Mouse (Mus musculus) hindbrain, embryonic 14.5 days (tissue): Measurements from ENCODE around the gene Zfp710. TPM values are rescaled to one million over a fixed set of nuclear protein-coding genes. Genes with fewer than 3 reads are reported as not detected.

ENCODE experiments used
- ATAC-seq: fragments of 200-750 bp; cut with Nextera tagmentation; 2 replicates; pipeline ENCODE4 v1.8.0; 2017; ENCODE audit warnings: moderate number of reproducible peaks, mild to moderate bottlenecking, moderate TSS enrichment, moderate library complexity; ENCODE audit not compliant: low FRiP score
- DNase-seq: peaks from one replicate; pipeline ENCODE4 v3.0.0-alpha.2; 2015; ENCODE audit warnings: low spot score
- H3K27ac ChIP-seq: fragments of 300-500 bp; sonication (generic); 2 replicates; pipeline ENCODE4 v1.5.1; 2014; ENCODE audit warnings: mild to moderate bottlenecking, moderate library complexity
- H3K27me3 ChIP-seq: fragments of 300-500 bp; sonication (generic); 2 replicates; pipeline ENCODE4 v1.6.1; 2014; ENCODE audit warnings: mild to moderate bottlenecking, low read length, mixed read lengths; ENCODE audit not compliant: control insufficient read depth, insufficient read depth
- H3K36me3 ChIP-seq: fragments of 300-500 bp; sonication (generic); replicated peaks from 2 replicates; pipeline ENCODE4 v1.6.1; 2014; ENCODE audit not compliant: control insufficient read depth, insufficient read depth
- H3K4me1 ChIP-seq: fragments of 300-500 bp; sonication (generic); replicated peaks from 2 replicates; pipeline ENCODE4 v1.6.1; 2014; ENCODE audit warnings: antibody characterized with exemption, low read length, mixed read lengths; ENCODE audit not compliant: control insufficient read depth, insufficient read depth
- H3K4me2 ChIP-seq: fragments of 300-500 bp; sonication (generic); replicated peaks from 2 replicates; pipeline ENCODE4 v1.6.1; 2014; ENCODE audit warnings: mild to moderate bottlenecking, moderate library complexity
- H3K4me3 ChIP-seq: fragments of 300-500 bp; sonication (generic); replicated peaks from 2 replicates; pipeline ENCODE4 v1.5.1; 2014; ENCODE audit warnings: mild to moderate bottlenecking, low read length
- H3K9ac ChIP-seq: fragments of 300-500 bp; sonication (generic); 2 replicates; pipeline ENCODE4 v1.6.1; 2014
- H3K9me3 ChIP-seq: fragments of 300-500 bp; sonication (generic); 2 replicates; pipeline ENCODE4 v1.6.1; 2016; ENCODE audit warnings: low read length; ENCODE audit not compliant: control insufficient read depth
- WGBS: fragments of 180-500 bp; shearing (Covaris S2); extraction: QIAGEN DNeasy Blood & Tissue Kit; methylation state at CpG from one replicate; pipeline ENCODE4 v1.1.7; 2014; 5-methylcytosine and 5-hydroxymethylcytosine counted together
- polyA plus RNA-seq: library from polyadenylated mRNA; unstranded; fragments of >200 nt; fragmentation: Nextera tagmentation; extraction: Ambion mirVana; gene quantifications from 2 replicates; pipeline ENCODE4 v1.2.1, GENCODE M21; 2014

Zfp710 gene
- polyA plus RNA-seq, 1 experiment from 2014 or later = 17.5 TPM

DNA sequence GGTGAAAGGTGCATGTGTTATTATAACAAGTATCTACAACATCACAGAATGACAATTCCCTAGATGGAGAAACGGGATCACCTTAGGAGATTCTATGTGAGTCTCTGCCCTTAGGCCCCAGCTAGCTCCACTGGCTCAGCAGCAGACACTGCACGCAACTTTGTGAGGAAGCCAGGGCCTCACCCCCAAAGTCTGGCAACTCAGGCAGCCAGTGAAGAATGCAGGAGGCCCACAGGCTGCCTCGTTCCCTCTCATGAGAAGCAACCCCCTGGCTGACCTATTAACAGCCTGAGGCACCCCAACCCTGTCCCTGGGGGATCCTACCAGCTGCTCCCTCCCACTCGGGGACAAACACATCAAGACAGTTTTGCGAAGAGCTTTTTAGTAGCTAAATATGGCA, 69.9 kb downstream of the Zfp710 start:
- H3K27ac ChIP-seq = no peak overlapping the region
- no peak for ATAC-seq

DNA sequence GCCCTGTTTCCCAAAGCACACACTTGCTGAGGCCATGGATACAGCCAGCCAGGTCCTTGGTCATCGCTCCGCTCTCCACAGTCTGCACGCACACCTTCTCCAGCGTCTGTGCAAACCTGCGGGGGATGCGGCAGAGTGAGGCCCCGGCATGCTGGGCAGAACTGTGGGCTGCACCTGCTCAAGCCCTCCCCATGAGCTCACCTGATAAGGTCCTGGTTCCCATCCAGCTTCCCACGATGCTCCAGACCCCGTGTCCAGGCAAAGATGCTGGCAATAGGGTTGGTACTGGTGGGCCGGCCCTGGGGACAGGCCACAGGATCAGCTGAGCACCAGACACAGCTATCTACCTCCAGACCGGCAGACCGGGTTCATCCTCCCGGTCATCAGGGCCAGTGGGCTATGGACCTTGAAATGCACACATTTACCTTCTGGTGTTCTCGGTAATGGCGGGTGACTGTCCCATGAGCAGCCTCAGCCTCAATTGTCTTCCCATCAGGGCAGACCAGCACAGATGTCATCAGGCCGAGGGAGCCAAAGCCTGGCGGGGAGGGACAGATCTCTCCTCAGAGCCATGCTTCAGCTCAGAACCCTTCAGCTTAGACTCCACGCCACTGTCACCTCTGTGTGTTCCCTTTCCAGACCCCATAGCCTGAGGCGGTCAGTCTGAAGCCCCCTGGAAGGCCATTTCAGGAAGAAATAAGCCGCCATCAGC, 71.1 kb downstream of the Zfp710 start:
- H3K4me2 ChIP-seq = no peak overlapping the region
- WGBS = 90% methylated on average over 20 of the region's 20 CpGs
- H3K36me3 ChIP-seq = peaks cover 100% of the 10 kb centered on the region
- no peak overlapping the region for H3K4me3 ChIP-seq
- no peaks in the 10 kb centered on the region for H3K27me3 ChIP-seq
- no peaks in the 10 kb centered on the region for H3K9me3 ChIP-seq
- H3K27ac ChIP-seq = no peak overlapping the region
- ATAC-seq (no peak), DNase-seq (no peak)
- no peaks in the 10 kb centered on the region; the same call in 1 of the 2 replicates for H3K4me1 ChIP-seq
- no peak overlapping the region for H3K9ac ChIP-seq

More for the DNA sequence above, 69.9 kb downstream of the Zfp710 start:
- DNase-seq = no peak
- Histone ChIP-seq H3K4me1 (no peaks in the 10 kb centered on the region; the same call in 1 of the 2 replicates), H3K9me3 (no peaks in the 10 kb centered on the region), H3K36me3 (peaks cover 100% of the 10 kb centered on the region), H3K4me2 (no peak overlapping the region), H3K4me3 (no peak overlapping the region), H3K9ac (no peak overlapping the region), H3K27me3 (no peaks in the 10 kb centered on the region)
- 70% methylated on average over 5 of the region's 5 CpGs for WGBS

DNA sequence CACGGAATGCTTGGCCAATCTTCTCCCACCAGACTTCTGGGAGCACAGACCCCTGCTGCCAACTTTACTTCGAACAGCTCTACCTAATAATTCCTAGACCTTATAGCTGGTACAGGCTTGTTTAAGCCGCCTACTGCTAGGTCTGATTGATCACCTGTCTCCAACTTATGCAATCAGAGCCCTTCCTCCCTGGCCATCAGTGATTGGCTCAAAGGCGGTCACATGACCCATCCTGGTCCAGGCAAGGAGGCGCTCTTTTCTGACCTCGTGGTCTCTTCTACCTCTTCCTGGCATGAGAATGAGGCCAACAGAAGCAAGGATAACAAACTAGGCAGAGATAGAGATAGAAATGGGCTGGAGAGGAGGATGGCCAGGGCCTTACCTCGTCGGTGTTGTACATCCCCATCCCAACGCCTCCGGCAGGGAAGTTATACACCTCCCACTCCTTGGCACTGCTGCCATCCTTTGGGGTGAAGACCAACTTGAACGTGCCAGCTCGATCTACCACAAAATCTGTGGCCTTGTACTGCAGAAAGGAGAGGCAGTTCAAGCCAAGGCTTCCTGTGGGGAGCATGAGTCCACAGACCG, 73.9 kb downstream of the Zfp710 start:
- no peaks in the 10 kb centered on the region; the same call in 1 of the 2 replicates for H3K4me1 ChIP-seq
- no peak overlapping the region for H3K9ac ChIP-seq
- H3K36me3 ChIP-seq = peaks cover 98% of the 10 kb centered on the region
- no peaks in the 10 kb centered on the region for H3K9me3 ChIP-seq
- WGBS = 94% methylated on average over 13 of the region's 13 CpGs
- no peak for DNase-seq
- no peak overlapping the region for H3K27ac ChIP-seq
- H3K4me2 ChIP-seq = no peak overlapping the region
- no peak overlapping the region for H3K4me3 ChIP-seq
- ATAC-seq = no peak
- H3K27me3 ChIP-seq = no peaks in the 10 kb centered on the region

DNA sequence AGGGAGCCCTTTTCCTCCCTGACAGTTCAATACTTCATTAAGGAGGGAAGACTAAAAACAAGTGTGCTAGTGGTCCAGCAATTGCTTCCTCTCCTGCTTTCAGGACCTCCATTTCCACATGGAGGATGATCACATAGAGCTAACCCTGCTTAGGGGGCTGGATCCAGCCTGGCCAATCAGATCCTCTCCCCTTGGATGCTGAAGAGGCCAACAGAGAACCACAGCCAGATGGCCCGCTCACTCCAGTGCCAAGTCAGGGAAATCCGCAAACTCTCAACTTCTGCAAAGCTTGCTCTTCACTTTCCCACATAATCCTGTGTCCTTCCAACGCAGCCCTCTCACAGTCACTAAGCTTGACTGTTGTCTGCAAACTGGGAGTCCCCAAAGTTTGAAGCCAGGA, 78.7 kb downstream of the Zfp710 start:
- ATAC-seq (no peak), DNase-seq (no peak)
- H3K4me3 ChIP-seq = no peak overlapping the region
- H3K36me3 ChIP-seq = peaks cover 55% of the 10 kb centered on the region
- WGBS = 83% methylated on average over 3 of the region's 3 CpGs
- H3K4me2 ChIP-seq = no peak overlapping the region
- H3K9me3 ChIP-seq = no peaks in the 10 kb centered on the region
- no peaks in the 10 kb centered on the region for H3K4me1 ChIP-seq
- H3K9ac ChIP-seq = no peak overlapping the region
- H3K27me3 ChIP-seq = no peaks in the 10 kb centered on the region
- no peak overlapping the region for H3K27ac ChIP-seq

DNA sequence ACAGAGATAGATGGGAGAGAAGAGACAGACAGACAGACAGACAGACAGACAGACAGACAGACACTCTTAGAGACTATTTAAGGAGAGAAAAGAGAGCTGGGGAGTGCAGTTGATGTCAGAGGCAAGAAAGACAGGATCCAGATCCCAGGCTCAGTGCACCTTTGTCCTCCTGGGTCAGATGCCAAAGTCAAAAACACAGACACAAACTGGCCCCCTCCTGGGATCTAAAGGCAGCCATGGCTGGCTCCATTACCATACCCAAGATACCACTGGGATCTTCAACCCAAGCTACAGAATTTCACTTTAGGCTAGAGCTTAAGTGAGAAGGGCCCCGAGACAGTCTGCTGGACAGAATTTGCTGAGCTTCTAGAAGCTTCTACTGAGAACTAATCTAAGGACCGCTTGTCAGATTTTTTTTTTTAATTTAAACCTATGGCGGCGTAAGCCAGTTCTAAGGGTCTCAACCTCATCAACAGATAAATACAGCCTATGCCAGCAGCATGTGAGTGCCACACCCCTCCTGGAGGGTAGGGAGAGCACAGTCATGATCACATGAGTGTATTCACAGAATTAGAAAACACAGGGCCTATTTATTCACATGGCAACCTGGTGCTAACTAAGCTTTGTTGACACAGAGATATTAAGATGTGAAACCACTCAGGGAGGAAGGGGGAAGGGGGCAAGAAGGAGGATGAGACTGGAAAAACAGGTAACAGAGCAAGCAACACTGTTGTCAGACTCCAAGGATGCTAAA, 81.2 kb downstream of the Zfp710 start:
- H3K4me2 ChIP-seq = no peak overlapping the region
- WGBS = 96% methylated on average over 4 of the region's 4 CpGs

DNA sequence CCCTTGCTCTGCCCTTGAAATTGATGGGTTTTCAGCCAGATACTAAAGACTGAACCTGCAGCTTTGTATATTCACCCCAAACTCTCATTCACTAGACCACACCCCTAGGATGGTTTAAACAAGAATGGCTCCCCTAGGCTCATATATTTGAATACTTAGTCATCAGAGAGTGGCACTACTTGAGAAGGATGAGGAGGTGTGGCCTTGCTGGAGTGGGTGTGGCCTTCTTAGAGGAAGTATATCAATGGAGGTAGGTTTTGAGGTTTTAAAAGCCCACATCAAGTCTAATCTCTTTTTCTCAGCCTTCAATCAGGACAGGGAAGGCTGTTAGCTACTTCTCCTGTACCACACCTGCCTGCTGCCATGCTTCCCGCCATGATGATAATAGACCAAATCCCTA, 81.8 kb downstream of the Zfp710 start:
- H3K4me1 ChIP-seq = peaks cover 7% of the 10 kb centered on the region; the same call in 1 of the 2 replicates
- H3K27me3 ChIP-seq = no peaks in the 10 kb centered on the region
- ATAC-seq = no peak
- no peak overlapping the region for H3K27ac ChIP-seq
- DNase-seq = no peak
- H3K4me2 ChIP-seq = no peak overlapping the region
- peaks cover 35% of the 10 kb centered on the region for H3K36me3 ChIP-seq
- H3K9me3 ChIP-seq = no peaks in the 10 kb centered on the region
- no peak overlapping the region for H3K4me3 ChIP-seq
- 100% methylated on average over 1 of the region's 1 CpGs for WGBS
- no peak overlapping the region for H3K9ac ChIP-seq

More for the DNA sequence above, 81.2 kb downstream of the Zfp710 start:
- H3K4me1 ChIP-seq = 0 out of 2 replicates have a peak, but pooled peaks cover under 1% of the 10 kb centered on the region
- peaks cover 42% of the 10 kb centered on the region for H3K36me3 ChIP-seq
- H3K9ac ChIP-seq = no peak overlapping the region
- no peak overlapping the region for H3K27ac ChIP-seq
- DNase-seq = no peak
- no peak for ATAC-seq
- no peaks in the 10 kb centered on the region for H3K9me3 ChIP-seq
- no peaks in the 10 kb centered on the region for H3K27me3 ChIP-seq
- no peak overlapping the region for H3K4me3 ChIP-seq

DNA sequence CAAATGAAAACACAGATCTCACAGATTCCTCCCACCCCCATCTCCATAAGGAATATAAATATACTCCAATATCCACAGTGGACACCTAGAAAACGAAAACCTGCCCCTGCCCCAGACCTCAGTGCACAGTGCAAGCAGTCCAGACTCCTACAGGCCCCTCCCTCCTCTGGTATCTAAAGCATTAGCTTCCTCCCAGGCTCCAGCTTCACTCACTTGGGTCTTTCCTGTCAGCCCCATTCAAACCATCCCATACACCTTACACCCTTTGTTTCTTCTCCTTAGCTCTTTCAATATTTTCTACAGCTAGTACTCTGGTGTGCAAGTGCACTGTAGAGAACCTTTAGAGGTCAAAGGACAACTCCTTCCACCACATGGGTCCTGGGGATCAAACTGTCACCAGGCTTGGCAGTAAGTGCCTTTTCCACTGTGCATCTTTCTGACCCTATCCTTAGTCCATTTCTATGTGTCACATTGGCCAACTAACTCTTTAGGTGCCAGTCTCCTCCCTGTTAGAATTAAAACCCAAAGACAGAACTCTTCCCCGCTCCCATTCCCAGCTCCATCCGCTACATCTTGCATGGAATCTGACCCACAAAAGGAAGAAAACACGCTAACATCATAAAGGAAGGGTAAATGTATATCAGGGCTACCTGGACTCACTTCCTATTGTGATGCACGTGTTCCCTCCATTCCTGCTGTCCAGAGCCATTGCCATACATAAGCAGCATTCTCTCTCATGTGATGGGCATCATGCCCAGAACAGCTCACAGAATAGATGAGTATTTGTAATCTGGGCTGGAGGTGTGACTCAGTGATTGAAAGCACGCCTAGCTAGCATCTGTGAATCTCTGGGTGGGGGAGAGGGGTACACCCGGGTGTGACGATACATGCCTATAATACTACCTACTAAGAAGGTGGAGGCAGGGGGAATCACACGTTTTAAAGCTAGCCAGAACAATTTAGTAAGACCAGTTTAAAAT, 86.7 kb downstream of the Zfp710 start:
- Histone ChIP-seq H3K4me1 (peaks cover 42% of the 10 kb centered on the region), H3K4me2 (no peak overlapping the region), H3K4me3 (no peak overlapping the region), H3K27me3 (no peaks in the 10 kb centered on the region), H3K9me3 (no peaks in the 10 kb centered on the region), H3K9ac (no peak overlapping the region), H3K27ac (no peak overlapping the region), H3K36me3 (peaks cover 17% of the 10 kb centered on the region)
- no peak for DNase-seq
- no peak for ATAC-seq
- 72% methylated on average over 9 of the region's 9 CpGs for WGBS

DNA sequence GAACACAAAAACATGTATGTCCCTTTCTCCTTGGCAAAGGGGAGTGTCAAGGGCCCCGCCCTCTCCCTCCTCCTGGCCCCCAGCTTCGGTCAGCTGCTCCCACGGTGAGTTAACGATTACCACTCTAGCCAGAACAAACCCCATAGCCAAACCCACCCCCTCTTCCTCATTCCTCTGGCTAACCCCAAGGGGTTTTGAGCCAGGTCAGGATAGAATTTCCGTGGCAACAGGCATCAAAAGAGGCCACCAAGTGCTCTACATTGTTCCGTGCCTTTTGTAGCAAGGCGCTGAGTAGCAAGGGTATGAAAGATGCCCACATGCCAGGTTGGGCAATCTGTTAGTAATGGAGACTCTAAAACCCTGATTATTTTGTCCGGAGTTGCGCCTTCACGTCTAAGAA, 89.4 kb downstream of the Zfp710 start:
- H3K4me2 ChIP-seq = peak overlapping the region; percentile 61
- H3K27ac ChIP-seq = peak overlapping the region; percentile 97
- DNase-seq = no peak
- H3K36me3 ChIP-seq = peaks cover 11% of the 10 kb centered on the region; the same call in 1 of the 2 replicates
- peaks cover 43% of the 10 kb centered on the region for H3K4me1 ChIP-seq
- peak overlapping the region; percentile 60 for H3K4me3 ChIP-seq
- H3K27me3 ChIP-seq = no peaks in the 10 kb centered on the region
- peak overlapping the region; percentile 96 for H3K9ac ChIP-seq
- no peaks in the 10 kb centered on the region for H3K9me3 ChIP-seq
- WGBS = 3% methylated on average over 10 of the region's 10 CpGs
- no peak; the same call in 1 of the 2 replicates for ATAC-seq
